Mouse (Mus musculus) liver, adult 2 months (tissue): Measurements from ENCODE around the gene Get4.

Experiments used
- CTCF ChIP-seq: fragments of 200-500 bp; IDR thresholded peaks from 2 replicates; pipeline ENCODE4 v1.5.1; 2011; ENCODE audit warnings: low read depth, low read length, control low read depth
- POLR2A ChIP-seq: fragments of 200-500 bp; IDR thresholded peaks from 2 replicates; pipeline ENCODE4 v1.6.1; 2011; ENCODE audit warnings: low read length, control low read depth; ENCODE audit not compliant: insufficient read depth; ENCODE audit errors: extremely low read depth

DNA sequence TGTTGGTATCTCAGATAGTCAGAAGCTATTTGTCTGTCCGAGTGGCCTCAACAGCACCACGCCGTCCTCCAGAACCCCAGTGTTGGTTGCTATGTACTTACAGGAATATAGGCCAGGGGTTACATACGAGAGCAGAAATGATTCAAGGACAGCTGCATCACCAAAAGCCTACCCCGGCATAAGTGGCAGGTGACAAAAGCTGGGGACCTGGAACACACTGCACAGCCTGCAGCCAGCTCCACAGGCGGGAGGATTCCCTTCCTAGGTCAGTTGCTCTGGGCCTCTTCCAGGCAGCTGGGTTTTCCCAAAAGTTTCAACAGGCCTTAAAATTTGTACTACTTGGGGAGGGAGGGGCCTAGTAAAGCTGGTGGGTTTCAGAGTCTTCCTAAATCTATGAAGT is 3.7 kb downstream of the Get4 start:
- no peak for TF ChIP-seq CTCF
- no peak for TF ChIP-seq POLR2A
